Mouse (Mus musculus) cerebellum, postnatal 4 days (tissue): Measurements from ENCODE around the gene Kcnk10.
A peak's percentile ranks its signal among the peaks of the same experiment; 100 is the strongest.

Source experiments
- DNase-seq, 2 experiments: peaks; one replicate each; pipeline ENCODE4 v3.0.0; 2022; ENCODE audit warnings: low spot score in 2 of 2, mixed read lengths in 1 of 2

Kcnk10 gene

GRCm38 (mm10) chr12:98571896-98572680, 6.0 kb downstream of the Kcnk10 start:
- no peak for DNase-seq

- DNase-seq = no peak
Observed at GRCm38 (mm10) chr12:98569380-98569779, 8.7 kb downstream of the Kcnk10 start.

GRCm38 (mm10) chr12:98567877-98568276, 10.2 kb downstream of the Kcnk10 start:
- DNase-seq = no peak

GRCm38 (mm10) chr12:98564383-98564782, 13.7 kb downstream of the Kcnk10 start:
- no peak for DNase-seq

- DNase-seq = no peak
Observed at GRCm38 (mm10) chr12:98563261-98563660, 14.8 kb downstream of the Kcnk10 start.

GRCm38 (mm10) chr12:98562341-98562977, 15.7 kb downstream of the Kcnk10 start:
- no peak for DNase-seq

- DNase-seq = no peak
Observed at GRCm38 (mm10) chr12:98560038-98560437, 18.1 kb downstream of the Kcnk10 start.

- no peak for DNase-seq
Observed at GRCm38 (mm10) chr12:98557013-98557677, 21.0 kb downstream of the Kcnk10 start.

GRCm38 (mm10) chr12:98549981-98550380, 28.1 kb downstream of the Kcnk10 start:
- no peak for DNase-seq

- peak in 1 of 2 experiments; percentile 56 for DNase-seq
Observed at GRCm38 (mm10) chr12:98548141-98548540, 30.0 kb downstream of the Kcnk10 start.

- DNase-seq = peak in 1 of 2 experiments; percentile 50
Observed at GRCm38 (mm10) chr12:98545875-98546274, 32.2 kb downstream of the Kcnk10 start.

GRCm38 (mm10) chr12:98545251-98545560, 32.9 kb downstream of the Kcnk10 start:
- DNase-seq = no peak

- no peak for DNase-seq
Observed at GRCm38 (mm10) chr12:98544545-98545250, 33.4 kb downstream of the Kcnk10 start.

GRCm38 (mm10) chr12:98536760-98537159, 41.4 kb downstream of the Kcnk10 start:
- no peak for DNase-seq

- no peak for DNase-seq
Observed at GRCm38 (mm10) chr12:98536036-98536435, 42.1 kb downstream of the Kcnk10 start.

- DNase-seq = no peak
Observed at GRCm38 (mm10) chr12:98535494-98535901, 42.6 kb downstream of the Kcnk10 start.

GRCm38 (mm10) chr12:98528635-98529034, 49.5 kb downstream of the Kcnk10 start:
- no peak for DNase-seq

GRCm38 (mm10) chr12:98525361-98525760, 52.7 kb downstream of the Kcnk10 start:
- DNase-seq = no peak

GRCm38 (mm10) chr12:98524331-98525311, 53.5 kb downstream of the Kcnk10 start:
- no peak for DNase-seq

- DNase-seq = no peak
Observed at GRCm38 (mm10) chr12:98521311-98521710, 56.8 kb downstream of the Kcnk10 start.

GRCm38 (mm10) chr12:98520568-98520931, 57.6 kb downstream of the Kcnk10 start:
- DNase-seq = no peak
